Mouse (Mus musculus): ENCODE data around the gene Dmrta1. TPM values are rescaled to one million over a fixed set of nuclear protein-coding genes. Genes with fewer than 3 reads are reported as not detected.
"Not testable (repeated sequence)": the region's sequence is repeated elsewhere in the genome, so short reads cannot be mapped to it uniquely, and the experiment has no call there.

The Dmrta1 gene
- polyA plus RNA-seq, 1 experiment from 2014 or later: 0.18 TPM

- ATAC-seq (ENCODE audit: low FRiP score, low TSS enrichment): no peak
Measured at GRCm38 (mm10) chr4:89697951-89698350, 18.7 kb downstream of the Dmrta1 start.

GRCm38 (mm10) chr4:89723526-89724190, 44.4 kb downstream of the Dmrta1 start:
- not testable (repeated sequence) for H3K4me2 ChIP-seq (replicated peaks; ENCODE audit: low read depth, low read length); ATAC-seq (ENCODE audit: low FRiP score, low TSS enrichment)
- 71% methylated on average over 1 of the region's 1 CpGs for WGBS

More at GRCm38 (mm10) chr4:89697951-89698350, 18.7 kb downstream of the Dmrta1 start:
- no peak overlapping the region for H3K27ac ChIP-seq (ENCODE audit: low read depth, low read length)
- no peak overlapping the region for H3K4me3 ChIP-seq (ENCODE audit: low read length)
- H3K36me3 ChIP-seq (ENCODE audit: control insufficient read depth, insufficient read depth, low read length): no peaks in the 10 kb centered on the region
- no peaks in the 10 kb centered on the region for H3K4me1 ChIP-seq (ENCODE audit: control insufficient read depth, insufficient read depth, low read length)
- no peak overlapping the region for H3K4me2 ChIP-seq (replicated peaks; ENCODE audit: low read depth, low read length)
- H3K9ac ChIP-seq (ENCODE audit: low read depth, low read length): no peak overlapping the region
- H3K27me3 ChIP-seq (ENCODE audit: control insufficient read depth, insufficient read depth, low read length): no peaks in the 10 kb centered on the region
- H3K9me3 ChIP-seq (ENCODE audit: control insufficient read depth, low read length): no peaks in the 10 kb centered on the region

More at GRCm38 (mm10) chr4:89723526-89724190, 44.4 kb downstream of the Dmrta1 start:
- not testable (repeated sequence) for H3K27ac ChIP-seq (ENCODE audit: low read depth, low read length); H3K4me1 ChIP-seq (ENCODE audit: control insufficient read depth, insufficient read depth, low read length); H3K9ac ChIP-seq (ENCODE audit: low read depth, low read length); H3K36me3 ChIP-seq (ENCODE audit: control insufficient read depth, insufficient read depth, low read length); H3K9me3 ChIP-seq (ENCODE audit: control insufficient read depth, low read length); H3K4me3 ChIP-seq (ENCODE audit: low read length); H3K27me3 ChIP-seq (ENCODE audit: control insufficient read depth, insufficient read depth, low read length)
